Mouse (Mus musculus) B cell, adult 2 months (primary cell): ENCODE data around the gene Tmem50a.
A peak's percentile ranks its signal among the peaks of the same experiment; 100 is the strongest.
"Not testable (repeated sequence)": the region's sequence is repeated elsewhere in the genome, so short reads cannot be mapped to it uniquely, and the experiment has no call there.

Experiments
- DNase-seq, 2 experiments: peaks; one replicate each; pipeline ENCODE4 v3.0.0; 2022

Gene Tmem50a

DNA sequence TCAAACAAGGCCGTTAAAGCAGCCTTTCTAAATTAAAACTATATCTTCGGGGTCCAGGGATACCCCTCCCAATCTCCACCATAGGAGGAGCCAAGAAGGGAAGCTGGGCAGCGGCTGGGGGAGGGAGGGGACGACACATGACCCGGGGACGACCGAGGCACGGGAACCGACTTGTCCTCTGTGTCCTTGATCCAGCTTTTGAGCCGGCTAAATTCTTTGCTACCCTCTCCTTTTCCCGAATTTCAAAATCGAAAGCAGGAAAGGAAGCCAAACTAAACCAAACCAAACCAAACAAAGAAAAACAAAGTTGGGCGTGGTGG lies 8.1 kb upstream of the Tmem50a start:
- DNase-seq = peak in 1 of 2 experiments; percentile 62

DNA sequence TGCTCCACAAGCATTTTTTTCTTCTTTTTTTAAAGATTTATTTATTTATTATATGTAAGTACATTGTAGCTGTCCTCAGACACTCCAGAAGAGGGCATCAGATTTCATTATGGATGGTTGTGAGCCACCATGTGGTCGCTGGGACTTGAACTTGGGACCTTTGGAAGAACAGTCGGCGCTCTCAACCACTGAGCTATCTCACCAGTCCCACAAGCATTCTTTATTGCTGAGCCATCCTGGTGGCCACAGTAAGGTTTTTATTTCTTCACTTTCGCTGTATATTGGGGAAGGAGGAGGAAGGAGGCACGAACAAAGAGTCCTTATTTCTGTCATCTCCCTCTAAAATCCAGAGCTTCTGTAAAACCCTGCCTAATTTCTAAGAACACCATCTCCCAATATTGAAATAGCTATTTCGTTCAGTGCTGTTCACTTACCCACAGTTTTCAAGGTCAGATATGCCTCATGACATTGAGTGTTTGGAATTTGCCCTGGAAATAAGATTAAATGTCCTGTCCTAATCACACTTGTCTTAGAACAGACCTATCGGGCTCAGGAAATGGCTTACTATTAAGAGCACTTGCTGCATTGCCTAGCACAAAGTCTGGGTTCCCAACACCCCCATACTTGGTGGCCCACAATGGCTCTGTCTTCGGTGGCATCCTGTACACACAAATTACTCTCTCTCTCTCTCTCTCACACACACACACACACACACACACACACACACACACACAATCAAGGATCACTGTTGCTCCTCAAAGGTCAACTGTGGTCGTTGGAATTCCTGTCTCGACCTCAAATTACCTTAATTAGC lies 7.5 kb upstream of the Tmem50a start:
- no peak for DNase-seq

DNA sequence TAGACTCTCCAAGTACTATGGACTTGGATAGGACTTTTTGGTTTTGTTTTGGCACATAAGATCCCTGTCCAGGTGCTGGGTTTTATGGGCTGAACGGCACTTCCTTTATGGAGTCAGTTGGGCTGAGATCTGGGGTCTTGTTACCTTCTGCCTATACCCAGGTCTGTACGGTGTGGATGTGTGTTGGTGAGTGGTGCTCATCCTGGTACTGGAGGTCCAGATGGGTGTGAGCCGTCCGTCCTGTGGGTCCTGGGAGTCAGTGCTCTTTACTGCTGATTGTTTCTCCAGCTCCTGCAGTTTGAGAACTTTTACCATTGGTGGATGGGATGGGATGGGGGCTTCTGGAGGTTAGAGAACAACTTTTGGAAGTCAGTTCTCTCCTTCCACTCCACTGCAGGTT lies 6.9 kb upstream of the Tmem50a start:
- no peak for DNase-seq

DNA sequence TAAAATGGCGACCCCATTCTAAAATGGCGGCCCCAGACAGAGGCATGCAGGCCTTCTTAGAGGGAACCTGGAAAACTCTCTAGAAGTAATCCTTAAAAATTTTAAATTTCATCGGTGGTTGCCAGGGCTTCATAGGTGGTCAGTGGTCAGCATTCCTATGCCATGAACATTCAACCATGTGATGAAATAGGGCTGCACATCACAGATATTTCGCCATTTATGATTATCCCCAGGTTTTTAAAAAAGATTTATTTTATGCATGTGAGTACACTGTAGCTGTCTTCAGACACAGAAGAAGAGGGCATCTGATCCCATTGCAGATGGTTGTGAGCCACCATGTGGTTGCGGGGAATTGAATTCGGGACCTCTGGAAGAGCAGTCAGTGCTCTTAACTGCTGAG lies 5.8 kb upstream of the Tmem50a start:
- DNase-seq = no peak

DNA sequence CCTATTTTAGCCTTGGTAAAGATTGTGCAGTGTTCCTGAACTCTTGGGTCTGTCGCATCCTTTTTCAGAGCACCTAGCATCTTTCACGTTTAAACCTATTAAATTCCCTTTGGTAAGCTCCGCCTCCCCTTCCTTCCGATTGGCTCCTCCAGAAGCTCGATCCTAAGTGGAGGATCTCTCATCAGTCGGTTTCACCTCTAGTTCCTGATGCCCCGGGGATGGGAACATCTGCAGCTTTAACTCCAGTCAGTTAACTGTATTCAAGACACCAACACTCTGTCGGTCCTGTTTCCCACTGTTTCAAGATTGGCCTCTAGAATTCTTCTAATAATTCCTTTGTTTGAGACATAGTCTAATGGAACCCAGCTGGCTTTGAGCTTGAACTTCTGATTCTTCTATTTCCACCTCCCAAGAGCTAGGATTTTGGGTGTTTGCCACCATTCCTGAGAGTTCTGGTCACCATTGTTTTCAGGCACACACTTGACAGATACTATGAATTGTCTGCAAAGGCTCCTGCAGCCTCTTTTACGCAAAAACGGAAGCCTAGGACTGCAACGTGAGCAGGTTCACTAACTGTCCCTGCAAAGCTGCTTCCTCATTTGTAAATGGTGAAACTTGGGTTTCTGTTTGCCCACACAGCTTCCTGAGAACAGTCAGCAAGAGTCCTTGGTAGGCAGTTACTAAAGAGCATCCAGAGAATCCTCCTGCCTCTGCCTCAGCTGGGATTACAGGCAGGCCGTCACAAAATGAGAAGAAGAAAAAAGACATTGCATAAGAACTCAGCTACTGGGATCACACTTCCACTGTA lies 5.1 kb upstream of the Tmem50a start:
- peak; percentile 66 to 67 for DNase-seq

DNA sequence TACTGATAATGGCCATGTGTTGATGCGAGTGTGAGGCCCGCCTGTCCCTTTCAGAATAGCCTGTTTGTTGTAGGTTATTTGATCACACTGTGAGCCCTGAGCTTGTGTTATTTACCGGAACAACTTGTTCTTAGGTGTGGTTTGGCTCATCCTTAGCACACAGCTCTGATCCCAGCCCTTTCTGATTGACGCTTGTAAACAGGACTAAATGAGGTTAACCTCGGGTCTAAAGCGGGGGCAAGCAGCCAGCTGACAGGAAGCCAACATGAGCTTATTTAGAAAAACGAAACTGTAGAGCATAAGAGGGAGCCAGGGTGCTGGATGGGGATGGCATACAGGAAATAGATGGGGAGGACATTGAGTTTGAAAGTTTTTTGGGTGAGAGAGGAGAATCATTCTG lies 3.6 kb upstream of the Tmem50a start:
- DNase-seq = peak; percentile 52 to 53

DNA sequence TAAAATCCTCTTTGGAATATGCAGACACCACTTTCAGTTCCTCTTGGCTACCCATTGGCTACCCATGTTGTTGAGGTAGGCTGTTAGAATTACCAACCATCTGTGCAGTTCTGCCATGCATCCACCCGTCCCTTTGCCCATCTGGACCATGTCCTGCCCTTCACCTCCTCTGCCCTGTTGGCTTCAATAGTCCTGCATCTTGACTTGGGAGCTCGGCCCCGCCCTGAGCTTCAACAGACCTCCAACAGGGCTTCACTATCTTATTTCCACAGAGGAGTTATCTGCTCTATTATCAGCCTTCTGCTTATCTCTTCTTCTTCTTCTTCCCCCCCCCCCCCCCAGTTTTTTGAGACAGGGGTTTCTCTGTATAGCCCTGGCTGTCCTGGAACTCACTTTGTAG lies 2.4 kb upstream of the Tmem50a start:
- no peak for DNase-seq

DNA sequence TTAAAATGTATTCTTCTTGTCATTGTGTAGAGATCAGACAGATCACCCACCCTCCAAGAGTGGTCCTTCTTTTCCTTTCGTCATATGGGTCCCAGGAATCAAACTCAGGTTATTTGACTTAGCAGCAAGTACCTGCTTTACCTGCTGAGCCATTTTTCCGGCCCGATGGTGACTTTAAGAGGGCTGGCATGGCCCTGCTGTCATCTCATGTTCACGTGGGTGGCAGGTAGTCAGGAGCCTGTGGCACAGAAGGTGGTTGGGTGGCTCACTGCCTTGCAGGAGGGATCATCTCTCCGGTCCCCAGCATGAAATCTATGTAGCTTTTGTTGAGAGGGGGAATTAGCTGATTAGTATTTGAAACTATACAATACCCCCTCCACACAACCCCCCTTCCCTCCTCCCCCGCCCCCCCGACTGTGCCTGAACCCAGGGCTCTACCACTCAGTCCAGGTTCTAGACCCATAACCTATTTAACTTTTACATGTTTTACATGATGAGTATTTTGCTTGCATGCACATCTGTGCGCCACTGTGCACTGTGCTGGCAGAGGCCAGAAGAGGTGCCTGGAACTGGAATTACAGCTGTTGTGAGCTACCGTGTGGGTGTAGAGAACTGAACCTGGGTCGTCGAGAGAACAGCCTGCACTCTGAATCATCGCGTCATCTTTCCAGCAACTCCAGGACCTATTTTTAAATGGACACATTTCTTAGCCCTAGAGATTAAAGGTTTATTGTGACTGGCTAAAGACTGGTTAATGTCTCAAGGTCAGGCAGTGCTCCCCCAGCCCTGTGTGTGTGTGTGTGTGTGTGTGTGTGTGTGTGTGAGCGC lies 613 bp upstream of the Tmem50a start:
- no peak for DNase-seq

DNA sequence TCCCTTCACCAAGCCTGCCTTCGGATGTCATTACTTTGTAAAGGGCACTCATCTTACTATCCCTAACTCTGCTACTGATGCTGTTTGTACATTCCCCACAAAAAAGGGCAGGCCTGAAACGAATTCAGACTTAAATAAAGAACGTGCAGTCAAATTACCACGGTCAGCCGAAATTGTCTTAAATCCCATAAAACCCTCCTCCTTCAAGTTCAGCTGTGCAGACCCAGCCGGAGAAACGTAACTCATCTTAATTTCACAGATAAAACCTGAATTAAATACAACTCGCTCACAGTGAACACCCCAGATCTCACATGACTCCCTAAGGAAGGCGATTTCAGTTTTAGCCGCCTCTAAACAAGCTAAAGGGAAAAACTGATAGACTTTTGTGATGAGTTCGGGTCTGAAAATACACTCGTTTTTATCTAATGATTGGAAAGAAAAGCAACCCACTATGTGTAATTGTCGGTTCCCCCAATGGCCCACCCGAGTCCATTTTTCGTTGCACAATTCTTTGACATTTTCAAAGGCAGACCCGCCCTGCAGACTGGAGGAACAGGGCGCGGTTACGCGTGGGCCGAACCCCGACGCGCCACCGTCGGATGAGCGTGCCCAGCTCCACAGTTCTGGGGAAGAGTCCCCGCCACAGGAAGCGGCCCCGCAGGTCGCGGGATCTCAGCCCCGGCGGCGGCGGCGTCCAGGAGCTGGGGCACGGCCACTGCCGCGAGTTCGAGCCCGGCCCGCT lies 531 bp downstream of the Tmem50a start:
- DNase-seq = no peak

DNA sequence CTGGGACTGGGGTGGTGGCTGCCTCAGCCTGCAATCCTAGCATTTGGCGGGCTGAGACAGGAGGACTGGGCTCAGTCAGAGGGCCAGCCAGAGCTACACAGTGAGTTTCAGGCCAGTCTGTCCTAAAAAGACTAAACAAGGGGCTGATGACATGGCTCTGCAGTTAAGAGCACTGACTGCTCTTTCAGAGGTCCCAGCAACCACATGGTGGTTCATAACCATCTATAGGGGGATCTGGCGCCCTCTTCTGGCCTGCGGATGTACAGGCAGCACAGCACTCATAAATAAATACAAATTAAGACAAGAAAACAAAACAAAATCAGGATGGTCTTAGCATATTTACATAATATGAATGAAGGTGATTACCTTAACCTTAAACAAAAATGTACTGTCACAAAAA lies 1.4 kb downstream of the Tmem50a start:
- peak; percentile 89 to 91 for DNase-seq

DNA sequence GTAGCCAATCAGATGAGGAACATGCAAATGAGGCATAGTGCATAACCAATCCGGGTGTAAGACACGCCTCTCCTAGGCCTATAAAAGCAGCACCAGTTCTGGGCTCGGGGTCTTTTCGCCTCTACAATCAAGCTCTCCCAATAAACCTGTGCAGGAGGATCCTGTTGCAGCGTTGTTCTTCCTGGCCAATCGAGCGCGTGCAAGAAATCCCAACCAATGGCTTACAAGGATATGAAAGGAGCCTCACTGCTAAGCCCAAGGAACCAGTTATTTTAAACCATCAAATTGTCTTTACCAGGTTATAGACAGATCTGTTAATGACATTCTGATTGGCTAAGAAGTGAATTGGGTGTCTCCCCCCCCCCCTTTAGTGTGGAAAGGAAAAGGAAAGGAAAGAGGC lies 3.4 kb downstream of the Tmem50a start:
- not testable (repeated sequence) for DNase-seq

DNA sequence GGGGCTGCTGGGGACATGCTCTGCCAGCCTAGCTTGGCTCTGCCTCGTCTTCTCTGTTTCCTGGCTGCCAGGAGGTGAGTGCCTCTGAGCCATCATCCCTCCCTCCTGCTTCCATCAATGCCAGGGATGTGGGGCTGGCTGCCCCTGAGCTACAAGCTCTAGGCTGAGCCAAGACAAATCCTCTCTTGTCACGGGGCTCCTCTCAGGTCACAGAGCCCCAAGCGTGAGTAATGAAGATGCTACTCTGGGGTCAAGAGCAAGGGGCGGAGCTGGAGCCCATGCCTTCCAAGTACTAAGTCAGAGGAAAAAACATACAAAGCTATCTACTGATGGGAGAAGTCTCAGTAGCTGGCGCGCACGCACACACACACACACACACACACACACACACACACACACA lies 11.8 kb downstream of the Tmem50a start:
- DNase-seq = no peak

DNA sequence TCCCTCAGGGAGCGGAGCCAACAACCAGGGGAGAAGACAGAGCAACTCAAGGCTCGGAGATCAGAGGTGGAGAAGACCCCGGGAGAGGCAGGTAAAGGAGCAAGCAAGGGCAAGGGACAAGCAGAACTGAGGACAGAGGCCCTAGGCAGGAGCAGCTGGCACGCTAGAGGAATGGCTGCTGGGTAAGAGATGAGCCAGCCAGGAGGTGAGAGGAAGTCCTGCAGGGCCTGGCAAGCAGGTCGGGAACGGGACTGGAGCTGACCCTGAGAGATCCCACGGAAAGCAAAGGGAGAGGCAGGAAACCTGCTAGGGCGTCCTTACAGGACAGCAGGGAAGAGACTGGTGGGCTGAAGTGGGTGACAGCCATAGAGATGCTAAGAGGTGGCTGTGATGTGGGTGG lies 13.7 kb downstream of the Tmem50a start:
- DNase-seq = no peak

DNA sequence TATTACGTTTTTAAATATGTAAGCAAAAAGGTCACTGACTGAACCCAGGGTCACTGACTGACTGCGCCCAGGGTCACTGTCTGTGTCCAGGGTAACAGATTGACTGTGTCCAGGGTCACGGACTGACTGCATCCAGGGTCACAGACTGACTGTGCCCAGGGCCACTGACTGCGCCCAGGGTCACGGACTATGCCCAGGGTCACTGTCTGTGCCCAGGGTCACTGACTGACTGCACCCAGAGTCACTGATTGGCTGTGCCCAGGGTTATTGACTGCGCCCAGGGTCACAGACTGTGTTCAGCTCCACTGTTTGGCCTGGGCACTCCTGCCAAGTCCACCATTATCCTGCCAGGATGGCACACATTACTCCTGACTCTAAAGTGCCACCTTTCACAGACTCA lies 17.6 kb downstream of the Tmem50a start:
- DNase-seq = no peak

DNA sequence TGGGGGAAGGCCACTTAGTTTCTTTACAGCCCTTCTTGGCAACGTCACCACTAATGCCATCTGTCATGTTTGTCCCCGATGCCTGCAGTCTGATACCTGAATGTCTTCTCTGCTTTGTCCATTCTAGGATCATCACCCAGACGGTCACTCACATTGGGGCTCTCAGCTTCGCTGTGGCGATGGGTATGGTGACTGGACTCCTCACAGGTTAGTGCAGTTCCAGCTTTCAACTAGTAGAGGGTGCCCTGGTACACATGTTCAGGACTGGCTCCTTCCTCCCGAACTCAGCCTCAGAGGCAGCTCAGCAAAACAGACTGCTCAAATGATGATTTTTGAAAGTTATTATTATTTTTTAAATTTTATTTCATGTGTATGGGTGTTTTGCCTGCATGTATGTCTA lies 22.7 kb downstream of the Tmem50a start:
- peak; percentile 68 to 71 for DNase-seq

DNA sequence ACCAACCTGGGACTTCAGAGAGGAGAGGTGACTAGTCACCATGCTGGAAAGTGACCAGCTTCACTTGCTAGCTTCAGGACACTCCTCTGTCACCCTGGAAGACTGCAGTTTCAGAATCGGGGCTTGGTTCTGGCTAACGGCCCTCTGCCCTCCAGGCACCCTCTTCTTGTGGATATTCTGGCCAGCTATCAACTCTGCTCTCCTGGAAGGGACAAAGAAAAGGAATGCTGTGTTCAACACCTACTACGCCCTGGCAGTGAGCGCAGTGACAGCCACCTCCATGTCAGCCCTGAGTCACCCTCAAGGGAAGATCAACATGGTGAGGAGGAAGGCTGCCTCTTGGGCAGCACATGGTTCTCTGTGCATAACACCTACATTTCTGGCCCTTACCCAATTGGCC lies 30.5 kb downstream of the Tmem50a start:
- DNase-seq = no peak

DNA sequence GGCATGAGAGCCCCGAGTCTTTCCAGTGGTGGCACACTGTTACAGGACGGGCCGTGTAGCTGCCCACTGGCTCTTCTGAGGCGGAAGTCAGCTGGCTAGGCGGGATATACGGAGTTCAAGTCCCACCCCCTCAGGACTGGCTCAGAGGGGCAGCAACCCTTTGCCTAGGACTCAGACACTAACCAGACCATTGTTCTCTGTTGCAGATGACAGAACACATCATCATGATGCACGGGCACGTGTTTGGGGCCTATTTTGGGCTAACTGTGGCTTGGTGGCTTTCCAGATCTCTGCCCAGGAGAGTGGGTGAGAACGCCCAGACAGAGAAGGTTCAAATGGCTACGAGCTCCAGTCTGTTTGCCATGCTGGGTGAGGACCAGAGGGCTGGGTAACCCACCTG lies 31.0 kb downstream of the Tmem50a start:
- peak; percentile 36 to 43 for DNase-seq

DNA sequence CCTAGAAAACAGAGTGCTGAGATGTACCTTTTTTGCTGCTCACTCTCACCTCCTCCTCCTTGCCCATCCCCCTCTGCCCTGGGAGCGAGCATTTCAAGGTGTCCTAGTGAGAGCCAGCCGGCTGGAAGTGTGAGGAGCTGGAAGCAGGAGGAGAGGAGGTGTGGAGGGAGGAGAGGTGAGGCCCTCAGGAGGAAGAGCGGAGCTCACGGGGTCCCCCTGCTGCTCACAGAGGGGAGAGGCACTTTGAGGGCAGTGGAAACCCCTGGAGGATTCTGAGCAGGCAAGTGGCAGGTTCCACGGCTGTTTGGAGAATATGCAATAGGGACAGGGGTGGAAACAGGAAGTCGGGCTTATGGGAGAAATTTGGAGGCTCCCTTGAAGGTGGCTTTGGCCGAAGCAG lies 31.6 kb downstream of the Tmem50a start:
- DNase-seq = peak; percentile 69

DNA sequence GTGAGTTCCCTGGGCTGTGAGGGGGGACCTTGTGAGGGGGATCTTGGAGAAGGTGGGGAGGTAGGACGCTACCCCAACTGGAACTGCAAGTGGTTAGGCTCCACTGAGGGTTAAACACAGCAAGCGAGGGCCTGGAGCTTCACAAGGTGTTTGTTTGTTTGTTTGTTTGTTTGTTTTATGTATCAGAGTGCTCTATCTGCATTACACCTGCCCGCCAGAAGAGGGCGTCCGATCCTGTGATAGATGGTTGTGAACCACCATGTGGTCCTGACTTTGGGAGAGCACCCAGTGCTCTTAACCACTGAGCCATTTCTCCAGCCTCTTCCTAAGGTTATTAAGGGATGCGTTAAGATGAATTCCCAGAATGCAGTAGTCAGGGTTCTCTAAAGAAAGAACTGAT lies 34.8 kb downstream of the Tmem50a start:
- DNase-seq = peak; percentile 60 to 62

DNA sequence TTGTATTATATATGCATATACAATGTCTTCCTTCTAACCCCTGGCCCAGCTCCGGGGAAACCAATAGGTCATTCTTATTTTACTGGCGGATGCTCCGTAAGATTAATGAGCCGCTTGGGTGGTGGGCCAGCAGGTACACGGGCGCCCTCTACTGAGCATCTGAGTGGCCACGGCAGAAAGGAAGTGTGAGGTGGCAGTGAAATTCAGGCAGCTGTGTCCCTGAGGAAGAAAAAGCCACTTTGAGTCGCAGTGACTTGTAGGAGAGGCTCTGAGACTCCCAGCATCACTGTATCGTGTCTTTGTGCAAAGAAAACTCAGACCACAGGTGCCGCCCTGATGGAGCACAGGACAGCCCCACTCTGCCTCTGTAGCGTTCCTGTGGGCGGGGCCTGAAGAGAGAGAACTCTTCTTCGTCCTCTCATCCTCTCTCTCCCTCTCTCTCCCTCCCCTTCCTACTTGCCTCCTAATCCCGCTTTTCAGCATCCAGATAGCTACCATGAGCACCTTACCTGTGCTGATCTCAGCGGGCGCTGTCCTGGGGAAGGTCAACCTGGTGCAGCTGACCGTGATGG lies 35.3 kb downstream of the Tmem50a start:
- peak; percentile 81 to 82 for DNase-seq

DNA sequence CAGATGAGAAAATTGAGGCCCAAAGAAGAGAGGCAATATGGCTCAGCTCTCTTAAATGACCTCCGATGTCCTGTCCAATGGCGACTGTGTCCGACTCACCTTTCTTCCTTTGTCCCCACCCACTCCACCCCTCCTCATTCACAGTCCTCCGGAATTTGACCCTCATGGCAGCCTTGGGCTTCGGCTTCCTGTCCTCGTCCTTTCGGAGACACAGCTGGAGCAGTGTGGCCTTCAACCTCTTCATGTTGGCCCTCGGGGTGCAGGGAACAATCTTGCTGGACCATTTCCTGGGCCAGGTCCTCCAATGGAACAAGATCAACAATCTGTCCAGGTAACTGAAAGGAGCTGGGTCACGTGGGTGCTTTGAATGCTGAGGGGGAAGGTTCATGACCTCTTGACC lies 38.7 kb downstream of the Tmem50a start:
- DNase-seq = no peak

DNA sequence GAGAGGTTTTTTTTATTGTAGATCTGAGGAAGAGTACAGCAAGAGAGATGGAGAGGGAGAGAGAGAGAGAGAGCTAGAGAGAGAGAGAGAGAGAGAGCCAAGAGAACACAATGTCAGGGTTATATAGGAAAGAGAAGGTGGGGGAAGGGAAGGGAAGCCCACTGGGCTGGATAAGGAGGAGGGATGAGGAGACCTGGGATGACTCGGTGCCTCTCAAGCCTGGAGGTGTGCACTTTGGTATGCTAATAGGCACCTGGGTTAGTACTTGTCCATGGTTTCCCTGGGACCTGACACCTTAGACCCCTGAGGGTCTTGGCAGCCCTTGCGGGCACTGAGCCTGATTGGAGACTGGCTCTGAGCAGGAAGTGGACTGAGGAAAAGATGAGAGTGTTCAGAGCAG lies 42.9 kb downstream of the Tmem50a start:
- no peak for DNase-seq

DNA sequence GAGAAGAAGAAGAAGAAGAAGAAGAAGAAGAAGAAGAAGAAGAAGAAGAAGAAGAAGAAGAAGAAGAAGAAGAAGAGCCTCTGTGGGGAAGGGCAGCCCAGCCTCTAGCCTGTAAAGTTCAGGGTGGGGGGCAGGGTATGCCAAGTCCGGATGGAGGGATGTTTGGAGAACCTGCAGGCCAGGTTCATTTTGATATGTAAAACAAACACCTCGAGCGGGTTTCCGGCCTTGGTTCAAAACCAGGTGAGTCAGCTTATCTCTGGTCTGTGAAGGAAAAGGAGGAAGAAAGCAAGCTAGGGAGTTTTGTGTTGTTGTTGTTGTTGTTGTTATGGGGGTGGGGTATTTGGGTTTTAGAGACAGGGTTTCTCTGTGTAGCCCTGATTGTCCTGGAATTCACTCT lies 43.3 kb downstream of the Tmem50a start:
- no peak for DNase-seq
